Comparison of ENCODE assay signal across 9 mouse cellular contexts in the genomic region with DNA sequence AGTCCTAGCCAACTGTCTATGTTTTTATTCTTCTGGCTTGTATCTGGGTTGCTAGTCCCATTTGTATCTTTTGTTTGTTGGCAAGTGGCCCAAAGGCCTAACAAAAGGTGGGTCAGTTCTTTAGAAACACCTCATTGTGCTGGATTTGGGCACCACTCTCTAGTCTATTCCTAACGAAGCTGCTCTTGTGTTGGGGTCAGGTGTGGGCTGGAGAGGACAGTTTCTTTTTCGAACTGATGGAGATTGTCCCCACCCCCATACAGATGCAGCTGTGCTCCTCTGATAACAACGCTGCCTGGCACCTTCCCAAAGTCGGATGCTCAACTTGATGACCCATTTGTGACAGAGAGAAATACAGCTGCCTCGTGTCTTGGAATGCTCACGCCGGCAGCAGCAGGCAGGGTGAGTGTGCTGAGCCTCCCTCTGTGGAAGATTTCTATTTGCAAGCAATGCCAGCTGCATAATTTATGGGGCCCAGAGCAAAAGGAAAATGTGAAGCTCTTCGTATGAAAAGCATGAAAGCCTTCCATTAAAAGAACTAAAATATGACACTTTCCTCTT.
DNase-seq lines count a peak whose midpoint lies in the region; ATAC-seq and TF ChIP-seq lines count a peak whose summit lies in the region.
"Had no signal": no experiment of that assay in that cellular context is flagged by ENCODE, and none has a peak within 500 bp of the region (broad histone marks: within the 10 kb centered on the region; RNA-seq: fewer than 3 reads in every experiment).

No protein-coding gene starts in this region.

- 60% methylated on average over 8 of the region's 8 CpGs for WGBS in liver, postnatal 0 days (ENCODE audit: insufficient replicate concordance)

- intact Hi-C loops in gastrocnemius, adult 2 months (cut with DNase I), result no loop called here

- peak; percentile 26 for DNase-seq in gastrocnemius, adult 2 months
- DNase-seq in gastrocnemius, adult 18-20 months (ENCODE audit: low spot score), result no peak
- DNase-seq in testis, postnatal 10 days (ENCODE audit: low spot score), result peak; percentile 41
- no peak for DNase-seq in testis, postnatal 14 days (ENCODE audit: low spot score)
- DNase-seq in left cerebral cortex, adult 18-20 months (ENCODE audit: low spot score in 2 of 2), result peak; percentile 3 to 15
- peak; percentile 60 for DNase-seq in right cerebral cortex, postnatal 4 days
- DNase-seq in liver, postnatal 0 days, result no peak

- H3K9ac ChIP-seq in liver, postnatal 0 days (replicated peaks), result no peak overlapping the region

- H3K27ac ChIP-seq in gastrocnemius, adult 2 months, result no peak overlapping the region
- H3K27ac ChIP-seq in liver, postnatal 0 days (ENCODE audit: low read depth), result no peak overlapping the region

- H3K4me3 ChIP-seq in gastrocnemius, adult 2 months, result no peak overlapping the region
- no peak overlapping the region for H3K4me3 ChIP-seq in liver, postnatal 0 days (ENCODE audit: low read depth, low read length)

- no peaks in the 10 kb centered on the region for H3K9me3 ChIP-seq in liver, postnatal 0 days (ENCODE audit: low read length)

- H3K4me1 ChIP-seq in liver, postnatal 0 days (ENCODE audit: insufficient read depth), result no peaks in the 10 kb centered on the region

- no peaks in the 10 kb centered on the region for H3K27me3 ChIP-seq in liver, postnatal 0 days (ENCODE audit: insufficient read depth, low read length)
- H3K27me3 ChIP-seq: CH12.LX had no signal

- no peak for TF ChIP-seq CTCF in gastrocnemius, adult 2 months (IDR thresholded peaks at IDR 0.05)
- TF ChIP-seq CTCF in liver, postnatal 0 days (IDR thresholded peaks at IDR 0.05; ENCODE audit: low read depth), result no peak

- no peak for ATAC-seq in liver, postnatal 0 days
- no peak for ATAC-seq in granulocyte monocyte progenitor cell, adult 5-6 weeks (replicated peaks; ENCODE audit: poor library complexity, severe bottlenecking)

- H3K36me3 ChIP-seq in liver, postnatal 0 days (replicated peaks; ENCODE audit: insufficient read depth, low read length), result no peaks in the 10 kb centered on the region

- H3K4me2 ChIP-seq in liver, postnatal 0 days (ENCODE audit: low read depth, low read length), result no peak overlapping the region

- TF ChIP-seq EP300 in liver, postnatal 0 days (IDR thresholded peaks at IDR 0.05; ENCODE audit: low read depth), result no peak

Comparison
In these comparisons a context has a peak if more than half of its experiments do, and no peak if none do; other contexts are left out.
1. DNase-seq: peak in gastrocnemius, adult 2 months (single experiment), testis, postnatal 10 days (single experiment), left cerebral cortex, adult 18-20 months (2 of 2) and right cerebral cortex, postnatal 4 days (single experiment); none in gastrocnemius, adult 18-20 months (single experiment), testis, postnatal 14 days (single experiment) and liver, postnatal 0 days (single experiment).